Mouse (Mus musculus) CD4-positive, CD25-positive, alpha-beta regulatory T cell, adult 2 months (primary cell): ENCODE results near the gene Cbr3.

Experiments used
- DNase-seq: peaks from one replicate; pipeline ENCODE4 v3.0.0-alpha.2; 2012; ENCODE audit warnings: low read depth, low spot score

Cbr3 gene

DNA sequence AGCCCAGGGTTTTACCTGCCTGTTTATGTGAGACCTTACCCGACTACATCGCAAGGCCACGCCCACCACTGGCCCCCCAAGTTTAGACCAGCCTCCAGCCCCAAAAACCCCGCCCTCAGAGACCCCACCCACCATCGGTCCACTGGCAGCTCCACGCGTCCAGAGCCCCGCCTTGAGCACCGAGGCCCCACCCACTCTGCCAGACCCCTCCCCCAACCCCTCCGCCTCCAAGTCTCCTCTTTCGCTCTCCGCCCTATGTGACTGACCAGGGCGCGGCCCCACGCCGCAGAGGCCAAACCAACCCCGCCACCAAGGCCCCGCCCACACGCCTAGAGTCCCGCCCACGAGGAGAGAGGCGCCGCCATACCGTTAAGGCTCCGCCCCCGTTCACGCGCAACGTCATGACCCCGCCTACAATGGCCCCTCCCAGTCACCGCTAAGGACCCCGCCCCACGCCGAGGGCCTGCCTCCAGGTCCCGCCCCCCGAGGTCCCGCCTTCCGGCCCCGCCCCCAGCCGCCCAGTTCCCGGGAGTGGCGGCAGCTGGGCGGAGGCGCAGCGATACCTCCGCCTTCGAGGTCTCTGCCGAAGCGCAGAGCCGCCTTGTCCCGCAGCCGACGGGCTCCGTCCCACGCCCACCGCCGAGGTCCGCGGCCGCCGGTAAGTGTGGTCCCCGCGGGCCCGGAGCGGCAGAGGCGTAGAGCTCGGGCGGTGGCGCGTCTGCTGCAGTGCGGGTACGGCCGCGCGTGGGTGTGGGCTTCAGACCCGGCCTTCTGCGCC lies 28.6 kb downstream of the Cbr3 start, which contains the start of gene Dop1b:
Gene Dop1b (plus strand): TSS at position 494 of the 778 bp plus-strand sequence.
- peak; percentile 98 for DNase-seq

DNA sequence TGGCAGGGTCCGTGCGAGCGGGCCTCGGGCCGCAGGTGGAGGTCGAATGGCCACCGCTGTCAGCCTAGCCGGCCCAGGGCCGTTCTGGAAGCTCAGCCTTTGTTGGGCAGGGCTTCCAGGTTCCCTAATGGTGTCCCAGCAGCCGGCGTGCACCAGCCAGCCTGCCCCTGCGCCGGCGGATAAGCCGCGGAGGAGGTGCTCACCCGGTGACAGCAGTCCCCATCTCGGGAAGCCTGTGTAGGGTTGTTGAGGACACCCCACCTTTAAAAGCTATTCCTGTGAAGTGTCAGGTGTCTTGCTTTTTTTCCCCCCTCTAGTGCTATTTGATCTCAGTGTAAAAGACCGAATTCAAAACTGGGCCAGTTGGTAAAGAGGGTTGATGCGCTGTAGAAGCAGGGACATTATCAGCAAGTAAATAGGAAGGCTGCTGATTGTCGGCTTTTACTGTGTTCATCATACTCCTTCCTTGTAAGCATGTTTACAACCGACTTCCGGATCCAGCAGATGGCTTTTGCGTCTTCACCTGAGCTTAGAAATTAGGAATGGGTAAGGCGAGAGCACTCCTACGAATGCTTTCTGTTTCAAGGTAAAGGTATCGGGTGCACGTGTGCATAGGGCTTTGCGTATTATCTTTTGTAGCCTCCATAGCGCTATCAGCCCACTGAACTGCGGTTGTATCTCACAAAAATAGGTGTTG lies 29.3 kb downstream of the Cbr3 start:
- peak; percentile 44 for DNase-seq

- peak; percentile 13 for DNase-seq
Measured at GRCm38 (mm10) chr16:93712966-93713365, 30.0 kb downstream of the Cbr3 start.

- DNase-seq, result no peak
Measured at GRCm38 (mm10) chr16:93714426-93714825, 31.4 kb downstream of the Cbr3 start.

DNA sequence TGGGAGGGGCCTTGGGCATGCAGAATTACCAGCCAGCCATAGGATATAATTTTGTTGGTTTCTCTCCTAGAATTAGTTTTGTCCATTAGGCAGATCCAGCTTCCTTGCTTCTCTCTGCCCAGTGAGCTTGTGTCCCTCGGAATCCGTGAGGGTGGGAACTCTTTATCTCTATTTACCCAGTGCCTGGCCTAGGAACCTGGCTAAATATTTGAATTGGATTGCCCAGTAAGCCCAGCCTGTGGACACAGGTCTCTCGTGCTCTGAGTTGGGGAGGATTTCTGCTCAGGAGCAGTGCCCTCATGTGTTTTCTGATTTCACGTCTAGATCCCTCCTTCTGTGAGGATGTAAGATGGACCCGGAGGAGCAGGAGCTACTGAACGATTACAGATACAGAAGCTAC lies 32.8 kb downstream of the Cbr3 start:
- no peak for DNase-seq

DNA sequence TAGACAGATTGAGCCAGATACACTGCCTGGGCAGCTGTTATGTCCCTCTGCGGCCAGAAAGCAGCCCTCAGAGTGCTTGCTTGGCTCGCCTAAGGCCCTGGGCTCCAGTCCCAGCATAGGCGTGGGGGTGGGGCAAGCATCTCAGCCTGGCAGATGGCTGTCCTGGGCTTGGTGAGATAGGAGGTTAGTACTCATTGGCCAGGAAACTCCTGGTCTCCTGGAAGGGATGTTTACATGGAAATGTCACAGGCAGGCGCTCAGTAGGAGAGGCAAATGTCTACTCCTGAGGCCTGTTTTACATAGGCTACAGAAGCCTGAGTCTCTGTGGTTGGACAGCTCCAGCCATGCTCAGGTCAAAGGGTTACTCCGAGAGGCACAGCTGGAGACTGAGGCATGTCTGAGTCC lies 34.3 kb downstream of the Cbr3 start:
- no peak for DNase-seq

DNA sequence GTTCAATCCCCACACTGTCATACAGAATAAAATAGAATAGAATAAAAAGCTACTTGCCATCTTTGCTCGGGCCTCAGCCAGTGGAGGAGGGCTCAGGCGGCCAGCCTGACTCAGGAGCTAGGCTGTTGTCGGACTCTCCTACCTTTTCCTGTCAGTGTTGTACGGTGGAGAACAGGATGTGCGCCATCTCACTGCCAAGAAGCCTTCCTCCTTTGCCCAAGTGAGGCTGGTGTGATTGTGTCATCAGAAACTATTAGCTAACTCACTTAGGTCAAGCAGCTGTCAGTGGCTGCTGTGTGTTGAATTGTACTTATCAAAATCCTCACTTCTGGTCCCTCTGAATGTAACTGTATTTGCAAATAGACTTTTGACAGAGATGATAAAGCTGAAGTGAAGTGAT lies 38.8 kb downstream of the Cbr3 start:
- no peak for DNase-seq

DNA sequence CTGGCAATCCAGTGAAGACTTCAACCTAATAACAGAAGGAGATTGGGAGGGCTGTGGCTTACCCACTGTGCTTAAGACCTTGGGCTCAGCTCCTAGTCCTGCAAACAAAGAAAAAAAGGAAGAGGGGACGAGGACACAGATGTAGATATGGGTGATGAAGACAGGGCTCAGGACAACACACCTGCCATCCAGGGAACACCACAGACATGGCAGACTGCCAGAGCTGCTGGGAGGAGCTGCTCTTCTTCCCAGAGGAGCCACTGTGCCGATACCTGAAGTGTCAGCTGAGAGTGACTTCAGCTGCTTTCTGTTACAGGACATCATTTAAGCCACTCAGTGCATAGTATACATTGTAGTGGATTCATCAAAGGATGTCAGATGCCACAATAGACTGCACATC lies 39.5 kb downstream of the Cbr3 start:
- no peak for DNase-seq

DNA sequence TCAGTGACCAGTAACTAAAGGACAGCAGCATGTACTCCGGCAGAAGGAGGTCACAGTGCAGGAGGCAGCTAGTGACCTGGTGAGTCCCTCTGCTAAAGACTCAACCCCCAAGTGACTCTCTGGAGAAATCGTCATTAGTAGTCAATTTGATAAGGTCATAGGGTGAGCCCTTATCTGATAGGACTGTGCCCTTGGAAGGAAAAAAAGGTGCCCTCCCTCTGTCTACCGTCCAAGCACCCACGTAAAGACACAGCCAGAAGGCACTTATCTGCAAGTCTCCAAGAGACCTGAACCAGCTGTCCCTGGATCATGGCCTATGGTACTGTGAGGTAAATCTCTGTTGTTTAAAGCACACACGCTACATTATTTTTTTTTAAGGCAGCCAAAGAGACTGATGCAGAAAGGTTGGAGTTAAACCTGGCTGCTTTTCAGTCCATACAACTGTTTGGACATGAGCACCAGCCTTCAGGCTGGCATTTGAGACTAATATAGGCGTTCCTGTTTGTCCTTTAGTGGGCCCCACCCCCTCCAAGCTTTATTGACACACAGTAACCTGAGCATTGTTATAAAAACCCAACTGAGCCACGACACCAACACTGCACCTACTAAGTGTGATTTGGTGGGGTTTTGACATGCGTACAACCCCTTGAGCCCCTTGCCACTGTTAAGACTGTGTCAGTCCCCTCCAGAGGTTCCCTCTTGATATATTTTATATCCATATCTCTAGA lies 42.6 kb downstream of the Cbr3 start:
- no peak for DNase-seq

GRCm38 (mm10) chr16:93726186-93726585 lies 43.2 kb downstream of the Cbr3 start:
- no peak for DNase-seq

GRCm38 (mm10) chr16:93728676-93729075 lies 45.7 kb downstream of the Cbr3 start:
- no peak for DNase-seq

DNA sequence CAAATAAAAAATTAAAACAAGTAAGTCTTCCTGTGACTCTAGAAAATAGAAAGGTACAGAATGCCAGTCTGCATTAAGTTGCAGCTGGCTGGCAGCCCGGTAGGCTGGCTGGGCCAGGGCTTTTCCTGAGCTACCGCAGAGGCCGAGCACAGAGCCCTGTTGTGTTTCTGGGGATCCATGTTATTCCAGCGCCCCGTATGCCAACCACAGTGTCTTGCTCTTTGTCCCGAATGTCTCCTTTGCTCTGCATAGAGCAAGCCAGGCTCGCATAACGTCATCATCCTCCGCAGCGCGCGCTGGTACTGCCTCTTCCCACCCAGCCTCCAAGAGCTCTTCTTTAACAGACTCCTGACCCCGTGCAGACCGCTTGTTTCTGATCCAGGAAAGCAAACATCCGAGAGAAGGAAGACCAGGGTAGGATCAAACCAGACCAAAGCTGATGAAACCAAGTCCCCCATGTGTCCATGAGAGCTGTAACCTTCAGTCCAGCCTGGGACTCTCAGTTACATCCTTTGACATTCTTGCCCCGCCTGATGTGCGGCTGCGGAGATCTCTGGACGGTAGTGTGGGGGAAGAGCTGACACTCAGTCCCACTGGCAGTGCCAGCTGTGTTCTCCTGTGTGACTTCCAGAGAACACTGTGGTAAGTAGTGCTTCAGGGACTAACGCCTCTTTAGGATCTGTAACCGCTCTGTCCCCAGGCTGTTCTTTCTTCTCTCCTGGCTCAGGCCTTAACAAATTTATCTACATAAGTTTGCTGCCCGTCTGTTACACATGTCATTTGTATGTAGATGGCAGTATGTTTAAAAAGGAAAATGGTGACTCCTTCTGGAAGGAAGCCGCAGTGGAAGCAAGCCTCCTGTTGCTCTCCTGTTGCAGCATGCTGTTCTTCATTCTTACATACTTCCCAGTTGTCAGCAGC lies 47.0 kb downstream of the Cbr3 start:
- no peak for DNase-seq

DNA sequence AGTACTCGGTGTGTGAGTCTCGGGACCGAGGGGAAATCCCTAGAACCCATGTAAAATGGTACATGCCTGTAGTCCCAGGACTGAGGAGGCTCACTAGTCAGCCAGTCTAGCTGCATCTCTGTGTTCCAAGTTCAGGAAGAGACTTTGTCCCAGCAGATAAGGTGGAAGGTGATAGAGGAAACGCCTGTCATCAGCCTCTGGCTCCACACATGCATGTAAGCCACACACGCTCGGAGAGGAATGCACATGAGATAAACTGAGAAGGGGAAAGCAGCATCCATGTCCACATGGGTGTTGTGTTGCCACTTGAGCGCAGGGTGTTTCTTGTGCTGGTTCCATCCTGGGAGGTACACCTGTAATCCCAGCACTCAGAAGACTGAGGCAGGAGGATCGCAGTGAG lies 48.3 kb downstream of the Cbr3 start:
- DNase-seq, result no peak

- DNase-seq, result no peak
Measured at GRCm38 (mm10) chr16:93732875-93733569, 50.0 kb downstream of the Cbr3 start.

- no peak for DNase-seq
Measured at GRCm38 (mm10) chr16:93739251-93739650, 56.2 kb downstream of the Cbr3 start.
